Mouse (Mus musculus) left cerebral cortex, adult 2 months (tissue): Measurements from ENCODE around the gene Disp1. TPM values are rescaled to one million over a fixed set of nuclear protein-coding genes. Genes with fewer than 3 reads are reported as not detected.

Source experiments
- DNase-seq, 2 experiments: peaks; one replicate each; pipeline ENCODE4 v3.0.0; 2021 to 2022; ENCODE audit warnings: low spot score in 2 of 2, mixed read lengths in 1 of 2; ENCODE audit errors: extremely low spot score in 1 of 2
- H3K27ac ChIP-seq: fragments of 200-600 bp; 2 replicates; pipeline ENCODE4 v1.8.1; 2022
- H3K4me3 ChIP-seq: fragments of 200-600 bp; 2 replicates; pipeline ENCODE4 v1.8.1; 2022
- CTCF ChIP-seq: fragments of 200-600 bp; IDR thresholded peaks from 2 replicates; pipeline ENCODE4 v1.8.1; 2022; ENCODE audit warnings: antibody characterized with exemption, mild to moderate bottlenecking, moderate library complexity
- intact Hi-C: fragments of 180-260 bp; cut with DNase I; formaldehyde crosslinking; loops from one replicate; pipeline ENCODE4 v1.15.1; 2025
- microRNA-seq, 2 experiments: library from miRNA; unstranded; fragments of <30 nt; microRNA quantifications; one replicate each; pipeline ENCODE4 v1.2.0; 2021
- total RNA-seq, 2 experiments: library from RNA; stranded (reverse); gene quantifications; 2 replicates each; pipeline ENCODE4 v1.2.3; 2021

Disp1 gene
- total RNA-seq, 2 experiments from 2014 or later = 5.4 to 7.7 TPM

DNA sequence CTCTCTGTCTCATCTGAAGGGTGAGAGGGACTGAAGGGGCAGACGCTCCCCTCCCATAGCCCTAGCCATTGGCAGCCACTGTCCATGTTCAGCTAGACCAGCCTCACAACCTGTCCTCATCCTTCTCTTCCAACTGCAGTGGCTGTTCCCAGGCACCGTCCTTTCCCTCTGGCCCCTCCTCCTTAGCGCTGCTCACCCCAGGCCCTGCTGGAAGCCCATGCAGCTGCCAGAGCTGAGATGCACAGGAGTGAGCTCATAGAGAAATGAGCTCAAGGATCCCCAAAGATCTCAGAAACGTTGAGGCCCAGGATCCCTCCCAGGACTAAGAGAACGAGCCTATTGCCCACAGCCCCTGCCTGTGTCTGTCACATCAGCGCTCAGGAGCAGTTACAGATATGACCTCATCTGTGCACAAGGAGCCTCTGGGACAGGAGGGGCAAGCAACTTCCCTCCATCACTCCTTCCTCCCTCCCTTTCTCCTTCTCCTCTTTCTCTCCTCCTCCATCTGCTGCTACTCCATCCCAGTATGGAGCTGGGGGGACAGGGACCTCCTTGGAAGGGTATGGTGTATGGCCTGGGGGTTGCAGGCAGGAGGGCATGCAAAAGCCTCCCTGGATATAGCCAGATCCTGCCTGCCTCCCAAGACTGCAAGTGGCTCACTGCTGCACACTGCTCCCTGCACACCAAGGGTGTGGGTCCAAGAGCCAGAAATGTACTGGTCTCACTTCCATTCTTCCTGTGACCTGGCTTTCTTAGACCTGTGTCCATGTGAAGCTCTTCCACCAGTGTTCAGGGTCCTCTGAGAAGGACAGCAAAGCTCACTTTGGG lies 181.2 kb downstream of the Disp1 start:
- intact Hi-C loops = no loop called here
- TF ChIP-seq CTCF = no peak
- H3K27ac ChIP-seq = no peak overlapping the region
- no peak overlapping the region for H3K4me3 ChIP-seq
- DNase-seq = no peak

DNA sequence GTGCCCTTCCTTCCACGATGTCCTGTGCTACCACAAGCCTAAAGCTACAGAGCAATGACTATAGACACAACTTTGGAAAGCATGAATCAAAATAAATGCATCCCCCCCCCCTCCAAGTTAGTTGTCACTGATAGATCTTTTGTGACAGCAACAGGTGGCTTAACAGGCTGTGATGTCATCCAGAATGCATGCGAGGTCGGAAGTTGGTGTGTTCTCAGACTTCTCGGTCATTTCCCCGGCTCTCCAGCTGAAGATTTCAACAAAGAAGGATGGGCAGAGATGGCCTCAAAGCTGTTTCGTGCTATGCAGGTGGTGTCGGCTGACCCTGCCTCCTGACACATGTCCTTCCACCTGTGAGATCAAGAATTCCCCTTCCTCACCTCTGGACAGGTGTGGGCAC lies 181.9 kb downstream of the Disp1 start:
- no peak for DNase-seq
- intact Hi-C loops = no loop called here
- Histone ChIP-seq H3K4me3 (no peak overlapping the region), H3K27ac (no peak overlapping the region)
- no peak for TF ChIP-seq CTCF

Small RNAs within 50 kb of the gene (microRNA-seq; reads per million reads assigned to microRNA genes)
- 0 reads per million in 2 experiments for gene Gm24975

Other genes starting within 250 kb of the Disp1 start
- gene Aida, start 75.1 kb upstream of the Disp1 start, total RNA-seq = 10 to 100 TPM; 51.6 to 56.5 TPM
- 10 to 100 TPM; 52.0 to 55.4 TPM for gene Brox, start 75.7 kb upstream of the Disp1 start, total RNA-seq
- gene Mia3, start 148.0 kb upstream of the Disp1 start, total RNA-seq = 100 to 1,000 TPM; 236 to 257 TPM
- 10 to 100 TPM; 18.9 to 19.9 TPM for gene Taf1a, start 167.5 kb upstream of the Disp1 start, total RNA-seq
- under 1 TPM; 0.19 to 0.29 TPM for gene Hhipl2, start 196.7 kb upstream of the Disp1 start, total RNA-seq